Comparison of ENCODE assay signal across 12 mouse cellular contexts in genomic region chr17:27249073-27249472, GRCm38 (mm10).
DNase-seq lines count a peak whose midpoint lies in the region.
"Had no signal": no experiment of that assay in that cellular context is flagged by ENCODE, and none has a peak within 500 bp of the region (broad histone marks: within the 10 kb centered on the region; RNA-seq: fewer than 3 reads in every experiment).

No protein-coding gene starts in this region.

- peak; percentile 68 for DNase-seq in brain, adult 2 months (ENCODE audit: low read depth, low spot score)
- peak; percentile 74 to 81 for DNase-seq in cerebellum, adult 18-20 months
- peak; percentile 78 for DNase-seq in cerebellum, adult 9-11 months
- peak; percentile 74 to 79 for DNase-seq in cerebellum, postnatal 36 days
- DNase-seq in right cerebral cortex, postnatal 25 days = no peak
- DNase-seq in adrenal gland, adult (ENCODE audit: inconsistent age in 2 of 2, low spot score in 1 of 2) = no peak
- DNase-seq in lung, postnatal 25 days (ENCODE audit: low spot score) = no peak
- DNase-seq: adrenal gland, postnatal 10 days; gastrocnemius, postnatal 36 days; heart, adult 18-20 months; heart, postnatal 14 days; kidney, adult 18-20 months had no signal

Comparison
In these comparisons a context has a peak if more than half of its experiments do, and no peak if none do; other contexts are left out.
1. DNase-seq: peak in brain, adult 2 months (single experiment), cerebellum, adult 18-20 months (2 of 2), cerebellum, adult 9-11 months (single experiment) and cerebellum, postnatal 36 days (2 of 2); none in right cerebral cortex, postnatal 25 days (single experiment), adrenal gland, adult (0 of 2) and lung, postnatal 25 days (single experiment).